Mouse (Mus musculus) testis, adult 2 months (tissue): ENCODE measurements around the gene Erc2. TPM values are rescaled to one million over a fixed set of nuclear protein-coding genes. Genes with fewer than 3 reads are reported as not detected.

Experiments used
- H3K27ac ChIP-seq: fragments of 200-500 bp; 2 replicates; pipeline ENCODE4 v1.5.1; 2012; ENCODE audit warnings: low read depth, low read length; ENCODE audit not compliant: control insufficient read depth, insufficient read depth
- H3K27me3 ChIP-seq: fragments of 200-500 bp; 2 replicates; pipeline ENCODE4 v1.6.1; 2012; ENCODE audit warnings: mild to moderate bottlenecking, low read length, moderate library complexity; ENCODE audit not compliant: control insufficient read depth, insufficient read depth
- H3K36me3 ChIP-seq: fragments of 200-500 bp; 2 replicates; pipeline ENCODE4 v1.6.1; 2012; ENCODE audit warnings: mild to moderate bottlenecking, low read length; ENCODE audit not compliant: control insufficient read depth, insufficient read depth
- H3K4me1 ChIP-seq: fragments of 200-500 bp; 2 replicates; pipeline ENCODE4 v1.6.1; 2012; ENCODE audit warnings: low read length; ENCODE audit not compliant: control insufficient read depth, insufficient read depth
- H3K4me3 ChIP-seq: fragments of 200-500 bp; 2 replicates; pipeline ENCODE4 v1.5.1; 2012; ENCODE audit warnings: low read depth, mild to moderate bottlenecking, low read length, moderate library complexity, mixed read lengths; ENCODE audit not compliant: control insufficient read depth
- CTCF ChIP-seq: fragments of 200-500 bp; IDR thresholded peaks from 2 replicates; pipeline ENCODE4 v1.5.1; 2012; ENCODE audit warnings: low read depth, mild to moderate bottlenecking, inconsistent platforms, low read length, moderate library complexity; ENCODE audit not compliant: control insufficient read depth, insufficient read depth, insufficient replicate concordance
- POLR2A ChIP-seq: fragments of 200-500 bp; IDR thresholded peaks from 2 replicates; pipeline ENCODE4 v1.6.1; 2012; ENCODE audit warnings: low read depth, mild to moderate bottlenecking, inconsistent platforms, low read length, moderate library complexity; ENCODE audit not compliant: control insufficient read depth
- polyA plus RNA-seq: library from polyadenylated mRNA; depleted of rRNA; stranded (reverse); fragments of >200 nt; gene quantifications from 2 replicates; pipeline ENCODE4 v1.2.3, GENCODE M21; 2012

Gene Erc2
- polyA plus RNA-seq, 1 experiment = 2.4 TPM

DNA sequence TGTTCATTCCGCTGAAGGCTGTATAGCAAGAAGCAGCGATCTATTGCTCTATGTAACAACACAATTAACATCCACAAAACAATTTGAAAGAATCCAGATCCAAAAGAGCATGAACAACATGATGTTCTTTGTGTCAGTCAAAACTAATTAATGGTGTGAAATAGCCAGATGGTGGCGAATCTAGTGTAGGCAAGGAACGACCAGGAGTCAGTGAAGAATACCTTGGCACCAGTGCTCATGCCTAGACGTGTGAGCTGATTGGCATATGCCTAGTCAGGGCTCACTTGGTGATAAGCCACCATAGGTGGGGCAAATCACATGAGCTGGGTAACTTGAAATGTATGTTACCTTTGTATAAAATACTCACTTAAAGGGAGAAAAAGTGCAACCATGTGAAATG lies 265.3 kb downstream of the Erc2 start:
- no peaks in the 10 kb centered on the region for H3K36me3 ChIP-seq
- H3K4me3 ChIP-seq = no peak overlapping the region
- H3K27ac ChIP-seq = no peak overlapping the region
- TF ChIP-seq POLR2A (no peak), CTCF (no peak)
- no peaks in the 10 kb centered on the region for H3K4me1 ChIP-seq
- H3K27me3 ChIP-seq = no peaks in the 10 kb centered on the region

DNA sequence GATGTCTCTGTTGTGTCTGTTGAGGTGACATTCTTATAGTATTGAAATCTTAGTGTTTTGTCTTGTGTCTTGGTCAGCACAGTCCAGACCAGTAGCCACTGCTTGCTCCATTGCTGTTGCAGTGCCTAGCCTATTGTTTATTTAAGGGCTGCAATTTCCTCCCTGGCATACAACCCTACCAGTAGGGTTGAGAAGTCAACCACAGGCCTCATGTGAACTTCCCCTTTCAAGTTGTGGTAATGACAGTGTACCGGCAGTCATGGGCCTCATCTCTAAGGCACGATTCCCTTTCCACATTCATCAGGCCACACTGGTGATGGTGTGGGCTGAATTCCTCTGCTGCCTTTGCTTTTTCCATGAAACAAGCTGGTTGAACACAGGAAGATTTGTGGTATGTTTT lies 267.4 kb downstream of the Erc2 start:
- Histone ChIP-seq H3K27ac (no peak overlapping the region), H3K27me3 (no peaks in the 10 kb centered on the region), H3K4me3 (no peak overlapping the region), H3K4me1 (no peaks in the 10 kb centered on the region), H3K36me3 (no peaks in the 10 kb centered on the region)
- TF ChIP-seq CTCF (no peak), POLR2A (no peak)

DNA sequence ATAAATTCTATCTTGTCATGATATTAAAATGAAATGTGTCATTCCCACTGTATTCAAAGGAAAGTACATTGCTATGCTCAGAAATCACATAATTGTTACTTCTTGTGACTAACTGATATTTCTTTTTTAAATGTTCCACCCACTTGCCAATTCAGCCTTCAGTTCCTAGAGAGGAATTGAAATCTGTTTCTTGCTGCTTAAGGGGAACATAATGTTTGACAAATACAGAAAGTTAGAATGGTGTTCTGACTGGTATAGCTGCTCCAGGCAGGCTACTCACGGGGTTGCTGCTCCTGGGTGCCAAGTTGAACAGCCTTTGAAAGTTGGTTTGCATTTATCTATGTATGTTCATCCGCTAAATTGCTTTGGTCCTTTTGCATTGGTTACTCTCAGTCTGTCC lies 270.2 kb downstream of the Erc2 start:
- H3K27ac ChIP-seq = no peak overlapping the region
- no peaks in the 10 kb centered on the region for H3K27me3 ChIP-seq
- no peak overlapping the region for H3K4me3 ChIP-seq
- TF ChIP-seq POLR2A (no peak), CTCF (no peak)
- H3K4me1 ChIP-seq = no peaks in the 10 kb centered on the region
- H3K36me3 ChIP-seq = no peaks in the 10 kb centered on the region

DNA sequence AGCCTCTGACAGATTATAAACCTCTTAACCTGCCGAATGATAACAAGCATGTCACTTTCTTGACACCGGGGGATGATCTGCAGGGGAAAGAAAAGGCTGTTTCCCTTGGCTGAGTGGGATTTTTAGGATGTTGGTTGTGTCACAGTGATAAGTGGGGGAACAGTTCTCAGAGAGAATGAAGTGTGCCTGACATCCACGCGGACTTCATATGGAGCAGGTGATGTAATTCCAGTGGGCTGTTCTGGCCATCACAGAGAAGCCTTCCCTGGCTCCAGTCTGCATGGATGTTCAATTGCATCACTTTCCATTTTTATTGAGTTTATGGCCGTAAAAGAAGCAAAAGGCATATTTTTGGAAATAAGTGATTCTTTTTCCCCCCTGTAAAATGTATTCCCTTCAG lies 279.5 kb downstream of the Erc2 start:
- Histone ChIP-seq H3K27me3 (no peaks in the 10 kb centered on the region), H3K36me3 (no peaks in the 10 kb centered on the region), H3K4me3 (no peak overlapping the region), H3K27ac (no peak overlapping the region), H3K4me1 (no peaks in the 10 kb centered on the region)
- TF ChIP-seq CTCF (no peak), POLR2A (no peak)

DNA sequence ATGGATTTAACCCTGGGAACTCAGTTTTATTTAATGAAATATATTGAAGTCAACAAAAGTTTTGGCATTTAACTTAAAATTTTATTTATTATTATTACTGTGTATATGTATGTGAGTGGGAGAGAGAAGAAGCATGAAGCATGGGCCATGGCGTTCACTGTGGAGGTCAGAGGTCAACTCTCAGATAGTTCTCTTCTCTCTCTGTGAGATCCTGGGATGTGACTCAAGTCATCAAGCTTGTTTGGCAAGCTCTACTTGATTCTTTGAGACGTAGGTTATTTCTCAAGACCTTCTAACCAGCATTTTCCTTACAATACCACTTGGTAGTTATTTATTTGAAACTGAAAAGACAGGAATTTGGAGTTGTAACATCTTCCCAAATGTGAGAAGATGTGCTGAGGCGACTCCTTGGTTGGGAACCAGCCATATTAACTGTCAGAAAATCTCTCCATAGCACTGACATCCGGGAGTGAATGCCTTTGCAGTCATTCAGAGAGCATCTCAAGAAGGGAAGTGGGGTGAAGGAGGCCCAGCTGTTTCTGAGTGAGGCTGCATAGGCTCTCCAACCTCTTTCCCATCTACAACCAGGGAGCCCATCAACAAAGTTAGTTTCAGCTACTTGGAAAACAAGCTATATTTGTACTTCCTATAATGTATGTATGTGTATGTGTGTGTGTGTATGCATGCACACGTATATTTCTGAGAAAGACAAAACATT lies 299.6 kb downstream of the Erc2 start:
- H3K27ac ChIP-seq = no peak overlapping the region
- no peaks in the 10 kb centered on the region for H3K4me1 ChIP-seq
- H3K27me3 ChIP-seq = no peaks in the 10 kb centered on the region
- TF ChIP-seq POLR2A = no peak
- no peak for TF ChIP-seq CTCF
- no peak overlapping the region for H3K4me3 ChIP-seq
- no peaks in the 10 kb centered on the region for H3K36me3 ChIP-seq

DNA sequence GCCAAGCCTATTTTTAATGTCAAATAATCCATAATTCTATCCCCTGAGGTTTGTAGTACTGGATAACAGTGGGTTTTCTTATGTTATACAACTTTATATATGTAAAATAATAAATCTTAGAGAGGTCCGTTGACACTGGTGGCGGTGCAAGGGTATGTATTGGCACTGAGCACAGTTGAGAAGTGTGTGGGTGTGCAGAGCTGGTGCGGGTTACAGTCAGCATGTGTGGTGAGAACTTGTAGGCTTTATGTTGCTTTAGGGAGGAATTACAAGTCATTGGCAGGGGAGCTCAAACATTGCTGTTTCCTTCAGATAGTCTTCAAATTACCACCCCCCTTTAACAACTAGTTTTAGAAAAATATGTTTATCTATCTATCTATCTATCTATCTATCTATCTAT lies 305.1 kb downstream of the Erc2 start:
- Histone ChIP-seq H3K27me3 (no peaks in the 10 kb centered on the region), H3K4me1 (no peaks in the 10 kb centered on the region), H3K36me3 (no peaks in the 10 kb centered on the region), H3K27ac (no peak overlapping the region), H3K4me3 (no peak overlapping the region)
- TF ChIP-seq POLR2A (no peak), CTCF (no peak)

DNA sequence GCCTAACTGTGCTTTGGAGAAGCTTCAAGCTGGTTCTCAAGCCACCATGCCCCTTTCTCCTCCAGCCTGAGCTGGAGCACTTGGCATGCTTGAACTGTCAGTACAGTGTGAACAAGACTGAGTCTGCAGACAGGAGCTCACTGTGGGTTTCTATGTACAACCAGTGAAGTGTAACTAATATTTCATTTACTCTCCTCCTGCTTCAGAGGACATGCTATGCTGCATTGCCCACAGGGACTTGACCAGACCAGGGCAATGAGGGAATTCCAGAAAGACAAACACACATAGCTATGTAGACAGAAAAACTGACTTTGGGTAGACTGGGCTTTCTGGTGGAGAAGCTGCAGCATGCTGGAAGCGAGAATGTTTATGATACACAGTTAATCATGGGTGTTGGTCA lies 311.3 kb downstream of the Erc2 start:
- Histone ChIP-seq H3K4me1 (no peaks in the 10 kb centered on the region), H3K4me3 (no peak overlapping the region), H3K27ac (no peak overlapping the region), H3K27me3 (no peaks in the 10 kb centered on the region), H3K36me3 (no peaks in the 10 kb centered on the region)
- TF ChIP-seq CTCF (no peak), POLR2A (no peak)

DNA sequence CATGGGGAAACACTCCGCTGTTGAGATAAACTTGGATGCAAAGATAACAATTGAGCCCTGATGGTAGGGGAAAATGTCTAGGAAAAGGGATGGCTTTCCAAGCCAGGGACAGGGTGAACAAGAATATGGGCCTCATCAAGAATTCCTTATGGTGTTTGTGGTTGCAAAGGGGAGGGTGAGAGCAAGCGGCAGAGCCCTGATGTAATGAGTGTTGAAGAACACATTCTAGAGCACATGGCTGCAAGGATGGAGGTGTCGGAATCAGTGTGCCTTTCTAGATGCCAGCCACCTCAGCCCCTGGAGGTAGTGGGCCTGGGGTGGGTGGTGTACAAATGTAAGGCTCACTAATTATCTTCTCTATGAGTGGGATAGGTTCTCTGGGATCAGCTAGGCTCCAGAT lies 313.5 kb downstream of the Erc2 start:
- TF ChIP-seq POLR2A = no peak
- Histone ChIP-seq H3K36me3 (no peaks in the 10 kb centered on the region), H3K4me1 (no peaks in the 10 kb centered on the region), H3K27me3 (no peaks in the 10 kb centered on the region), H3K4me3 (no peak overlapping the region), H3K27ac (no peak overlapping the region)
